Mouse (Mus musculus) megakaryocyte, adult 5-6 weeks (primary cell): Measurements from ENCODE around the gene Naglu. TPM values are rescaled to one million over a fixed set of nuclear protein-coding genes. Genes with fewer than 3 reads are reported as not detected.
"Not testable (repeated sequence)": the region's sequence is repeated elsewhere in the genome, so short reads cannot be mapped to it uniquely, and the experiment has no call there.

ENCODE experiments used
- ATAC-seq: 2 replicates; pipeline ENCODE4 v1.8.0; 2016; ENCODE audit warnings: mild to moderate bottlenecking, inconsistent platforms; ENCODE audit not compliant: poor library complexity, severe bottlenecking
- total RNA-seq, 2 experiments: library from RNA; stranded (forward) in 1 of 2; stranded (reverse) in 1 of 2; fragments of 153-499, 151-499 nt in 1 of 2; fragments of 221-1000, 200-1000 nt in 1 of 2; gene quantifications; 2 replicates each; pipeline versions ENCODE4 v1.2.3 to v1.2.4; 2015 to 2017

Gene Naglu
- total RNA-seq, 2 experiments from 2014 or later, result 7.2 to 9.1 TPM

DNA sequence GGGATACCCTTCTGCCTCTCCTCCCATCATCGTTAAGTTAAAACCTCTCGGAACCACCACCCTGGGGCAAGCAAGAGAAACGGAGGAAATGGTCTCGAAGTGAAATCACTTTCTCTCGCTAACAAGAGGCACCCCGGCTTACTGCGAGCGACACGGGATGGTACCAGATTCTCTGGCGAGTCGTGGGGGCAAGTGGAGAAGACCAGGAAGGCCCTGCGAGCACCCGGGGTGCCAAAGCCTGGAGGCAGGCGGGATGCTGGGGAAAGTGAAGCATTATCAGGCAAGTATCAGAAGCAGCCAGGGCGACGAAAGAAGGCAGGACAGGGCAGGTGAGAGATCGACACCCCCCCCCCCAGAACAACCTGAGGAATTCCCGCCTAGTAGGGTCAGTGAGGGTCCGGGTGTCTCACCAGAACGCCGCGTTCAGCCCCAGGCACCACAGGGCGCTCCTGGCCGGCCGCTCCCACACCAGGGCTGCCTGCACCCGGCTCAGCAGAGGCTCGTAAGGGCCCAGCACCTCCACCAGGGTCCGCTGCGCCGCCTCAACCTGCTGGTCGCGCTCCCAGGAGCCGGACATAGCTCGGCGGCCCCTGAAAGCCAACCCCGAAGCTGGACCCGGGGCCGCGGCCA, 49.4 kb downstream of the Naglu start:
- peak; percentile 62 for ATAC-seq

DNA sequence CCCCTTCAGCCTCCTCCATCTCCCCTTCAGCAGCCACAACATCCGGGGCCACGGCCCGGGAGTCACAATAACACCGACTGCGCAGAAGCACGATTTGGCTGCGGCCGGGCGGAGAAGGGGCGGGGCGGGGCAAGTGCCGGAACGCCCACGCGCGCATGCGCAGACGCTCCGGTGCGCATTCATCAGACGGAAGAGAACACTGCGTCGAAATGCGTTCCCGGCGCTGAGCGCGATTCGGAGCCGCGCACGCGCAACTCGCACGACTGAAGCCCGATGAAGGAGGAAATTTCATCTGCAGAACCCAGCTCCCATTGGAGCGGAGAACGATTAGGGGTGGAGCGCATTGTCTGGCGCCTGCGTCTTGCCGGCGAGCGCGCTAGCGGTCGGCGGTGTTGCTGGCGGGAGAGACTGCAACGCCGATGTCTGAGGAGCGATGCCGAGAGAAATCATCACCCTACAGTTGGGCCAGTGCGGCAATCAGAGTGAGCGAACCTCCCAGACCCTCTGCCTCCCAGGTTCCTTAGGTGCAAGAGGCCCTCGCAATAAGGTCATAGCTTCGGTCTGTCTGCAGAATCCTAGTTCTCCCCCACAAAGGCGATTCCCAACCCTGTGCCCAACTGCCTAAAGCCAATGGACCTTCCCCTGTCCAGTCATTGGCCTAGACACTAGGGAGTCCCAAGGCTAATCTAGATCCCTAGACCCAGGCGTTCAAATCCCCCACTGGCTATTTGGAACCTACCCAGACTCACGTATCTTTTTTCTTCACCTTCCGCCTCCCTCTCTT, 50.1 kb downstream of the Naglu start, which contains the start of the genes Retreg3 and Tubg1:
Gene Retreg3, minus strand, starts transcription at position 133 of the 784 bp plus-strand sequence.
Gene Tubg1, plus strand, starts transcription at position 178 of the 784 bp plus-strand sequence.
- peak; percentile 85 for ATAC-seq

DNA sequence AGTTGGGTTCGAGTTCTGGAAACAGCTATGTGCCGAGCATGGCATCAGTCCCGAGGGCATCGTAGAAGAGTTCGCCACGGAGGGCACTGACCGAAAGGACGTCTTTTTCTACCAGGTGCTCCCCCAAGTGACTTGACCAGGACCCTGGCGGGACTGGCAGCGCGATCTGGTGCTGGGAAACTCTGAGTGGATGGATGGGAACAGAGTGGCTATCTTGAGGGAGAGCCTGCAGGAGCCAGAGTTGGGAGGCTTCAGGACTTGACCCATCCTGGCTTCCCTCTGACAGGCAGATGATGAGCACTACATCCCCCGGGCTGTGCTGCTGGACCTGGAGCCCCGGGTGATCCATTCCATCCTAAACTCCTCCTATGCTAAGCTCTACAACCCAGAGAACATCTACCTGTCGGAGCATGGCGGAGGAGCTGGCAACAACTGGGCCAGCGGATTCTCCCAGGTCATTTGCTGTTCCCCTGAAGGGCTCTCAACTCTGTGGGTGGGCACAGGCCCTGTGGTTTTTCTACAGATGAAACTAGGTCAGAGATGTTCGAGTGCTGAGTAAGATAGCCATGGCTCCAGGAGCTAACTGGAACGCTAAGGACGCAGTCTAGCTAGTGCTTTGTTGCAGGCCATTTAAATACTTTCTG, 50.9 kb downstream of the Naglu start:
- no peak for ATAC-seq

DNA sequence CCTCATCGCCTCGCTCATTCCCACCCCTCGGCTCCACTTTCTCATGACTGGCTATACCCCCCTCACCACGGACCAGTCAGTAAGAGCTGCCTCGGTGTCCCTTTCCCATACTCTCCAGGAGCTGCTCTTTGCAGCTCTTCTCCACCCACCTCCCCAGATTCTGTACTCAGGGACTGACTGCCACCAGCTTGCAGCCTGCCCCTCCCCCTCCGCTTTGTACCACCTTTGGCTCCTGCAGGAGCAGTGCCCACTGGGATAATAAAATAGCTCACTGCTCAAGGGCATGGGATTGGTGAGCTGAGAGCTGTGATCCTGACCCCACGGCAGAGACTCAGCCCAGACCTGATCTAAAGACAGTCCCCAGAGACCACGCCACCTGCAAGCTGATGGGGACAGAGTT, 54.7 kb downstream of the Naglu start:
- ATAC-seq, result not testable (repeated sequence)

DNA sequence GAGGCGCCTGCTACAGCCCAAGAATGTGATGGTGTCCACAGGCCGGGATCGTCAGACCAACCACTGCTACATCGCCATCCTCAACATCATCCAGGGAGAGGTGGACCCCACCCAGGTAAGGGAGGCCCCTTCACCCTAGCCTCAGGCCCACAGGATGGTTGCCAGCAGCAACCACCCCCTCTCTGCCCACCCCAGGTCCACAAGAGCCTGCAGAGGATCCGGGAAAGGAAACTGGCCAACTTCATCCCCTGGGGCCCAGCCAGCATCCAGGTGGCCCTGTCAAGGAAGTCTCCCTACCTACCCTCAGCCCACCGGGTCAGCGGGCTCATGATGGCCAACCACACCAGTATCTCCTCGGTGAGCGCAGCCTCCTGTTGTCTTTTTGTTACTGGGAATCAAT, 55.2 kb downstream of the Naglu start:
- ATAC-seq, result not testable (repeated sequence)

DNA sequence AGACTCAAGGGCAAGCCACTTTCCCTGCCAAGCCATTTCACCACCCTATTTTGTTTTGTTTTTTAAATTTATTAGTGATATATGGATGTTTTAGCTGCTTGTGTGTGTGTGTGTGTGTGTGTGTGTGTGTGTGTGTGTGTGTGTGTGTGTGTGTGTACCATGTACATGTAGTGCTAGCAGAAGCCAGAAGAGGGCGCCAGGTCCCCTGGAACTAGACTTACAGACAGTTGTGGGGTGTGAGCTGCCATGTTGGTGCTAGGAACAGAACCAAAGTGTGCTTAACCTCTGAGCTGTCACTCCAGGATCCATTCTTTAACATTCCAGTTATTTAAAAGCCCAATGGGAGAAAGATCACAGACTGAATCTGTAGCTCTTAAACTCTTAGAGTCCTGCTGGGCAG, 57.3 kb downstream of the Naglu start:
- ATAC-seq, result no peak

Other genes with a start within 250 kb of the Naglu start
- 40.9 and 47.6 TPM in 2 replicates for gene Stat5b, start 219.3 kb upstream of the Naglu start, total RNA-seq (2015)
- 50.6 and 53.2 TPM in 2 replicates for gene Stat5b, start 219.3 kb upstream of the Naglu start, total RNA-seq (2017)
- gene Stat5a, start 210.7 kb upstream of the Naglu start, total RNA-seq (2015), result 20.0 and 22.5 TPM in 2 replicates
- gene Stat5a, start 210.7 kb upstream of the Naglu start, total RNA-seq (2017), result 22.5 and 23.7 TPM in 2 replicates
- 61.5 and 79.5 TPM in 2 replicates for gene Stat3, start 130.5 kb upstream of the Naglu start, total RNA-seq (2015)
- gene Stat3, start 130.5 kb upstream of the Naglu start, total RNA-seq (2017), result 103 and 184 TPM in 2 replicates
- gene Cavin1, start 99.1 kb upstream of the Naglu start, total RNA-seq (2015), result not detected in 2 replicates
- 0.15 TPM in 1 of 2 replicates, not detected in the other for gene Cavin1, start 99.1 kb upstream of the Naglu start, total RNA-seq (2017)
- gene Atp6v0a1, start 60.6 kb upstream of the Naglu start, total RNA-seq (2015), result 40.2 and 42.9 TPM in 2 replicates
- gene Atp6v0a1, start 60.6 kb upstream of the Naglu start, total RNA-seq (2017), result 35.2 and 46.1 TPM in 2 replicates
- 0.11 and 0.45 TPM in 2 replicates for gene Hsd17b1, start 8.4 kb downstream of the Naglu start, total RNA-seq (2015)
- gene Hsd17b1, start 8.4 kb downstream of the Naglu start, total RNA-seq (2017), result 0.29 TPM in 1 of 2 replicates, not detected in the other
- gene Coasy, start 12.6 kb downstream of the Naglu start, total RNA-seq (2015), result 10.6 and 13.1 TPM in 2 replicates
- 11.4 and 15.8 TPM in 2 replicates for gene Coasy, start 12.6 kb downstream of the Naglu start, total RNA-seq (2017)
- 62.7 and 64.8 TPM in 2 replicates for gene Mlx, start 17.3 kb downstream of the Naglu start, total RNA-seq (2015)
- 79.3 and 96.0 TPM in 2 replicates for gene Mlx, start 17.3 kb downstream of the Naglu start, total RNA-seq (2017)
- 11.5 and 14.9 TPM in 2 replicates for gene Psmc3ip, start 25.4 kb downstream of the Naglu start, total RNA-seq (2015)
- 21.3 and 24.1 TPM in 2 replicates for gene Psmc3ip, start 25.4 kb downstream of the Naglu start, total RNA-seq (2017)
- 15.9 and 17.2 TPM in 2 replicates for gene Retreg3, start 49.9 kb downstream of the Naglu start, total RNA-seq (2015)
- 48.1 and 53.1 TPM in 2 replicates for gene Retreg3, start 49.9 kb downstream of the Naglu start, total RNA-seq (2017)
- gene Tubg1, start 49.9 kb downstream of the Naglu start, total RNA-seq (2015), result 14.5 and 15.2 TPM in 2 replicates
- gene Tubg1, start 49.9 kb downstream of the Naglu start, total RNA-seq (2017), result 32.2 and 34.4 TPM in 2 replicates
- gene Tubg2, start 85.9 kb downstream of the Naglu start, total RNA-seq (2015), result not detected in 2 replicates
- not detected in 2 replicates for gene Tubg2, start 85.9 kb downstream of the Naglu start, total RNA-seq (2017)
- not detected in 2 replicates for gene Cntnap1, start 100.5 kb downstream of the Naglu start, total RNA-seq (2015)
- gene Cntnap1, start 100.5 kb downstream of the Naglu start, total RNA-seq (2017), result 0.07 TPM in 1 of 2 replicates, not detected in the other
- 0.96 and 1.6 TPM in 2 replicates for gene Plekhh3, start 101.3 kb downstream of the Naglu start, total RNA-seq (2015)
- gene Plekhh3, start 101.3 kb downstream of the Naglu start, total RNA-seq (2017), result 1.8 and 3.8 TPM in 2 replicates
- 0.11 TPM in 1 of 2 replicates, not detected in the other for gene Ccr10, start 105.4 kb downstream of the Naglu start, total RNA-seq (2015)
- 0.07 and 0.37 TPM in 2 replicates for gene Ccr10, start 105.4 kb downstream of the Naglu start, total RNA-seq (2017)
- 20.0 and 20.8 TPM in 2 replicates for gene Ezh1, start 156.5 kb downstream of the Naglu start, total RNA-seq (2015)
- gene Ezh1, start 156.5 kb downstream of the Naglu start, total RNA-seq (2017), result 20.0 and 20.1 TPM in 2 replicates
- gene Ramp2, start 176.0 kb downstream of the Naglu start, total RNA-seq (2015), result not detected in 2 replicates
- gene Ramp2, start 176.0 kb downstream of the Naglu start, total RNA-seq (2017), result not detected in 2 replicates
- gene Vps25, start 183.7 kb downstream of the Naglu start, total RNA-seq (2015), result 169 and 184 TPM in 2 replicates
- gene Vps25, start 183.7 kb downstream of the Naglu start, total RNA-seq (2017), result 54.6 and 55.7 TPM in 2 replicates
- gene Wnk4, start 190.6 kb downstream of the Naglu start, total RNA-seq (2015), result 0.27 TPM in 1 of 2 replicates, not detected in the other
- 0.15 TPM in 1 of 2 replicates, not detected in the other for gene Wnk4, start 190.6 kb downstream of the Naglu start, total RNA-seq (2017)
- 1.2 and 1.6 TPM in 2 replicates for gene Cntd1, start 209.0 kb downstream of the Naglu start, total RNA-seq (2015)
- 1.7 TPM in 2 replicates for gene Cntd1, start 209.0 kb downstream of the Naglu start, total RNA-seq (2017)
- gene Coa3, start 209.1 kb downstream of the Naglu start, total RNA-seq (2015), result 69.8 and 71.2 TPM in 2 replicates
- gene Coa3, start 209.1 kb downstream of the Naglu start, total RNA-seq (2017), result 23.2 and 33.6 TPM in 2 replicates
- gene Becn1, start 232.3 kb downstream of the Naglu start, total RNA-seq (2015), result 62.2 and 68.0 TPM in 2 replicates
- 129 and 168 TPM in 2 replicates for gene Becn1, start 232.3 kb downstream of the Naglu start, total RNA-seq (2017)
- gene Psme3, start 246.2 kb downstream of the Naglu start, total RNA-seq (2015), result 90.6 and 116 TPM in 2 replicates
- 62.1 and 91.5 TPM in 2 replicates for gene Psme3, start 246.2 kb downstream of the Naglu start, total RNA-seq (2017)